Mouse (Mus musculus) granulocyte monocyte progenitor cell, adult 5-6 weeks (primary cell): Measurements from ENCODE around the gene Btnl4. TPM values are rescaled to one million over a fixed set of nuclear protein-coding genes. Genes with fewer than 3 reads are reported as not detected.
"Not testable (repeated sequence)": the region's sequence is repeated elsewhere in the genome, so short reads cannot be mapped to it uniquely, and the experiment has no call there.

ENCODE experiments used
- ATAC-seq: replicated peaks from 2 replicates; pipeline ENCODE4 v1.8.0; 2016; ENCODE audit warnings: mild to moderate bottlenecking, moderate TSS enrichment, inconsistent platforms; ENCODE audit not compliant: poor library complexity, severe bottlenecking
- total RNA-seq, 2 experiments: library from RNA; stranded (forward) in 1 of 2; stranded (reverse) in 1 of 2; fragments of 200-712, 200-1000 nt in 1 of 2; fragments of >200 nt in 1 of 2; fragmentation: Nextera tagmentation in 1 of 2; gene quantifications; 2 replicates each; pipeline ENCODE4 v1.2.3; 2014 to 2017

The Btnl4 gene
- not detected in 2 replicates for total RNA-seq (2014; fragmentation: Nextera tagmentation)
- not detected in 2 replicates for total RNA-seq (2017)

- not testable (repeated sequence) for ATAC-seq
These were observed at the start of gene Btnl4 for GRCm38 (mm10) chr17:34477238-34478013. Gene Btnl4 (minus strand): TSS chr17:34477318.

- no peak for ATAC-seq
These were observed 41.9 kb upstream of the Btnl4 start for GRCm38 (mm10) chr17:34519001-34519400.

- not testable (repeated sequence) for ATAC-seq
These were observed 41.5 kb upstream of the Btnl4 start for GRCm38 (mm10) chr17:34518571-34518970.

GRCm38 (mm10) chr17:34517795-34518194 lies 40.7 kb upstream of the Btnl4 start:
- no peak for ATAC-seq

DNA sequence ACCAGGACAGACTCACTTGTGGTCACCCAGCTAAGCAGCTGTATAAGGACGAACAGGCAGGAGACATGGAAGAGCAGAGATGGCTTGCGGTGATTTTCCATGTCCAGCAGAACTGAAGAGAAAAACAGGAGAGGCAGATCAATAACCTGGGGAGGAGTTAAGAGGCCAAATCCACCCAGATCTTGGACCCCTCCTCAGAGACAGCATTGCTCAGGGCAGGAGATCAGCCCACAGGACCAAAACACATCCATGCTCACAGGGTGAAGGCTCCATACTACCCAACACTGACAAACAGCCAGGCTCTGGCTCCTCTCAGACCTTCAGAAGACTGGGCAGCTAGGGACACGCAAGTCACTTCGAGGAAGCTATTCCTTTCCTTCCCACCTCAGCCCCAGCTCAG lies 40.1 kb upstream of the Btnl4 start, which contains the start of gene Btnl6:
Gene Btnl6, minus strand, starts transcription at position 101 of the 400 bp plus-strand sequence.
- ATAC-seq: no peak

GRCm38 (mm10) chr17:34516514-34516913 lies 39.4 kb upstream of the Btnl4 start:
- ATAC-seq: no peak

GRCm38 (mm10) chr17:34511723-34512122 lies 34.6 kb upstream of the Btnl4 start:
- not testable (repeated sequence) for ATAC-seq

GRCm38 (mm10) chr17:34507591-34507990 lies 30.5 kb upstream of the Btnl4 start:
- no peak for ATAC-seq

GRCm38 (mm10) chr17:34497726-34498125 lies 20.6 kb upstream of the Btnl4 start:
- not testable (repeated sequence) for ATAC-seq

DNA sequence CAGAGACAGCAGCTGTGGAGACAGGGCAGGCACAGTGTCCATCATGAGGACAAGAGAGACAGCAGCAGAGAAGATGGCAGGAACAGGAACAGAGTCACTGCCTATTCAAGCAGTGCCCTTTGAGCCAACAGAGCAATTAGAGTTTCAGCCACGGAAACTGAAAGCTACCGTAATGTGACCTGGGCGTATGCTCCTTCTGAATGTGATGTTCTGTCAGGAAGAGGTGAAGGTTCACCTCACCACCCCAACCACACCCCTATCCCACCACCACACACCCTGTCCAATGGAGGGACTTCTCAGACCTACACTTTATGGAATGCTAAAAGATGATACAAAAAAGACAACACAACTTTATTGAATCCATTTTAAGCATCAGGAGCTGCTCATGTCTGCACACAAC lies 20.2 kb upstream of the Btnl4 start:
- ATAC-seq: not testable (repeated sequence)

GRCm38 (mm10) chr17:34496539-34496938 lies 19.4 kb upstream of the Btnl4 start:
- ATAC-seq: no peak

DNA sequence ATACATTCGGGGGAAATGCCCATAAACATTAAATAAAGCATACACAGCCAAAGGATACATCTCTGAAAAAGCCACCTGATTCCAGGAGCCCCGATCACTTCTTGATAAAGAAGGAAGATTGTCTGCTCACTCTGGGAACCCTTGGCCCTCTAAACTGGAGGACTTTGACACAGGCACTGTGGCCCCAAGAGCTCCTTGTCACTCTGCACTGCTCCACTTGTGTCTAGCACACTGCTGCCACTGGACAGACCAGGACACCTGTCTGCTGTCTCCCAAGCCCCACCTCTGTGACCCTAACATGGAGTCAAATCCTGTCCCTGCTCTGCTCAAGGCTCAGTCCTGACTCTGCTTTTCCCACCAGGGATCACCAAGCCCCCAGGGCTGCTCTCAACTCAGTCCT lies 18.0 kb upstream of the Btnl4 start:
- ATAC-seq: not testable (repeated sequence)

DNA sequence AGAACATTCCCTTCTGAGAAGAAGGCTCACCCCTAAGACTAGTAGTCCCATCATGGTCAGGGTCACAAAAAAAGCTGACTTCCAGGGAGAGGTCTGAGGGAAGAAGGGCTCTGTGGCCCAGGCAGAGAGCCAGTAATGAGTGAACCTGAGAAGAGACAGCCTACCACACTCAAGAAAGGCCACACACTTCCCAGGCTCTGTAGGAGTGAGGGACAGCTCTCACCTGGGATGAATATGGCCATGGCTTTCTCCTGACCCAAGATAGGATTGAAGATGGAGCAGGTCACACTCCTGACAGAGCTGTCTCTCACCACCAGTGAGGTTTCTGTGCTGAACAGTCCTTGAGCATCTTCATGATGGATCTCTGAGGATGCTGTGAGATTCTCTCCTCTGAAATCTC lies 15.7 kb upstream of the Btnl4 start:
- no peak for ATAC-seq

DNA sequence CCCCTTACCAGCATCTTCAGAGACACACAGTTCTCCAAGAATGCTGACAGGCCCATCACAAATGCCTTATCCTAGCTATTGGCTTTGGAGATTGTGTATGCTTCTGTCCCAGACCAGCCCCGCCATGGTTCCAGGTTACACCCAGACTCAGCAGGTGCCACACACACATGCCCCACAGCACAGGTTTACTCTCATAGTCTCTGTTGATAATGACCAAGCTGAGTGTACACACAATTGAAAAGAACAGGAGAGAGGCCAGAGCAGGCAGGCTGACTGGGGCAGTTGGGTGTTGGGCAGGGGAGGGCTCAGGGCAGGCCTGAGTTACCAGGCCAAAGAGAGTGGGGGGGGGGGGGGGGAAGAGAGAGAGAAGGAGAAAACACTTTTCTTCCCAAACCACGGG lies 691 bp downstream of the Btnl4 start:
- ATAC-seq: no peak

GRCm38 (mm10) chr17:34475060-34475459 lies 2.1 kb downstream of the Btnl4 start:
- ATAC-seq: no peak

DNA sequence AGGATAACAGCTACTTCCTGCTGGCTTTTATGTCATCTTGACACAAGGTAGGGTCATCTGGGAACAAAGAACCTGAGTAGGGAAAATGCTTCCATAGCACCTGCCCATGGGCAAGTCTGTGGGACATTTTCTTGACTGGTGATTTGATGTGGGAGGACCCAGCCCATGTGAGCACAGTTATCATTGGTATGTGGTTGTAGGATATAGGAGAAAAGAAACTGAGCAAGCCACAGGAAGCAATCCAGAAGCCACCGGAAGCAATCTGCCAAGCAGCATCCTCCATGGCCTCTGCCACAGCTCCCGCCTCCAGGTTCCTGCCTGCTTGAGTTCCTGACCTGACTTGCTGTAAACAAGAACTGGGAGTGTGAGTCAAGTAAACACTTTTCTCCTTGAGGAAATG lies 6.6 kb downstream of the Btnl4 start:
- ATAC-seq: peak; percentile 52; the same call in 1 of the 2 replicates

- not testable (repeated sequence) for ATAC-seq
These were observed 11.2 kb downstream of the Btnl4 start for GRCm38 (mm10) chr17:34465906-34466305.

DNA sequence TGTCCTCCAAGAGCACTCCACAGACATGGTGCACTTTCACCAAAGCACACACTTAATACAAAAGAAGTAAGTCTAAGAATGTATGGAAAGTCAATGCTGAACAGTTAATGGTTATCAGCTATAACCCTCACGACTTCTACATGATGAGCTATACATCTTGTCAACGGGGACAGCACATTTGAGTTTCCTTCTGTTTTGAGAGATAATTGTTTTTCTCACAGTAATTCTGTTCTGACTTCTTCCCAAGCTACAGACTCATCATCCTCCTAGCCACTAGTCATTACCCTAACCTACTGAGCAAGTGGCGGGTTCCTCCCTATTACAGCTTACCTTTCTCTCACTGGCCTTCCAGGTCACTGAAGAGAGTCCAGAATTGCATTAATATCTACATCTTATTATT lies 17.9 kb downstream of the Btnl4 start:
- ATAC-seq: no peak

DNA sequence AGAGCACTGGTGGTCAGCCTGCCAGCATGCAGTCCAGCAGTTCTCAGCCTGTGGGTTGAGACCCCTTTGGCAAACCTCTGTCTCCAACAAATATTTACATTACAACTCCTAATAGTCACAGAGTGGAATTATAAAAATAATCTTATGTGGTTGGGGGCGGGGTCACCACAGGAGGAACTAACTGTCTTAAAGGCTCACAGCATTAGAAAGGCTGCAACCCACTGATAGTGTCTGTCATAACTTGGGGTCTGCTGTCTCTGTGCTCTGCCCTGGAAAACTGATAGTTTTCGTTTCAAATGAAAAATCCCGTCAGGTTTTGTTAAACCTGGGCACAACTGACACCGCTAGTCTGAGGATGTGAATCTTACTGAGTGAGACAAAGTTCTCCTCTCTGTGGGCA lies 19.4 kb downstream of the Btnl4 start:
- peak; percentile 59 for ATAC-seq

DNA sequence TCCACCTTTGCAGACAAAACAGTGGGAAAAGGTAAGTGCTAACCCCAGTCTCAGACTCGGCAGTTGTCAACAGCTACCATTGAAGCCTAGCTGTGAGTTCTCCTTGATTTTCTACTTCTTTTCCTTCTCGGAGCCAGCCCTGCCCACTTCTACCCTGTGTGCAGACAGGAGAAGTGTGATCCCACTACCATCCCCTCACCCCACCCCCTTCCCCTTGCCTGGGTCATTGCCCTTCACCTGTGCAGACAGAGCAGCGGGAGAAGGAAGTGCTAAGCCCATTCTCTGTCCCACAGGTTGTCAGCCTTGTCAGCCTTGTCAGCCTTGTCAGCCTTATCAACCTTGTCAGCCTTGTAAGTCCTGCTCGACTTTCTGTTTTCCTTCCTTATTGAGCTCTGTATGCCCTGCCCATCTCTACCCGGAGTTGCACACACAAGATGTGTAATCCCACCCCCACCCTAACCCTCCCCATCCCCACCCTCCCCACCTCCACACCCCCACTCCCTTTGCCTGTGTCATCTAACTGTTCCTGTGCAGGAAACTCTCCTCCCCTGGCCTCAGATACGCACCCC lies 28.6 kb downstream of the Btnl4 start:
- no peak for ATAC-seq

DNA sequence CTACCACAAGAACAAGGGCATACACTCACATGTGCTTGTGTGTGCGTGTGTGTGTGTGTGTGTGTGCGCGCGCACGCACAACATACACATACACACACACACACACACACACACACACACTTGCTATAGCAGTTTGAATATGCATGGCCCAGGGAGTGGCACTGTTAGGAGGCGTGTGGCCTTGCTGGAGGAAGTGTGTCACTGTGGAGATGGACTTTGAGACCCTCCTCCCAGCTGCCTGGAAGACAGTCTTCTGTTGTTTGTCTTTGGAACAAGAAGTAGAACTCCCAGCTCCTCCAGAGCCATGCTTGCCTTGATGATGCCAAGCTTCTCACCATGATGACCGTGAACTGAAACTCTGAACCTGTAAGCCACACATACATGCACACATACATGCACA lies 35.1 kb downstream of the Btnl4 start:
- no peak for ATAC-seq

DNA sequence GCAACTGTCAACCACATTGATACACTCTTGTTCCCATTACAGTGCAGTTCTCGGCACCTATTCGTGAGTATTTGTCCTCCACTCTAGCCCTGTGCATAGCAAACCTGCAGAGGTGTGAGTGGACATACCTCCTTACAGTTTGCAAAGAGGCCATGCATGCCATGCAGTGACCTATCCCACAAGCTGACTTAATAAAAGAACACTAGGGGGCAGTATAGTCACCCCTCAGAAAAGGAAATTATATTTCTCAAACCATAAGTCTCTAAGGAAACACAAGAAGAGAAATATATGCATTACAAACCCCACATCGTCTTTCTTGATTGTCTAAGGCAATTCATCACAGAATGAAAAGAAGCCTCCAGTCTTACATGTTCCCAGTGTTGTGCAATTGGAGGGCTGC lies 37.3 kb downstream of the Btnl4 start:
- no peak for ATAC-seq
